Mouse (Mus musculus) brown adipose tissue, adult 24 weeks (tissue): Measurements from ENCODE around the gene Rbm34. TPM values are rescaled to one million over a fixed set of nuclear protein-coding genes. Genes with fewer than 3 reads are reported as not detected.

Experiments used
- polyA plus RNA-seq: library from polyadenylated mRNA; stranded (reverse); fragments of >200 nt; gene quantifications from 2 replicates; pipeline ENCODE4 v1.2.4, GENCODE M21; 2012; ENCODE audit not compliant: missing spikeins, insufficient read depth, insufficient read length

The Rbm34 gene
- polyA plus RNA-seq, 1 experiment, result 13.1 TPM

Other genes with a start within 250 kb of the Rbm34 start
- 149 and 242 TPM in 2 replicates for gene Tomm20, start 25.2 kb downstream of the Rbm34 start, polyA plus RNA-seq
- 14.6 and 17.9 TPM in 2 replicates for gene Pard3, start 92.8 kb upstream of the Rbm34 start, polyA plus RNA-seq